Mouse (Mus musculus): ENCODE data around the gene Dpt. TPM values are rescaled to one million over a fixed set of nuclear protein-coding genes. Genes with fewer than 3 reads are reported as not detected.

The Dpt gene
- 0.57 and 1.1 TPM in 2 replicates for polyA plus RNA-seq (2014; fragmentation: Nextera tagmentation; extraction: Ambion mirVana)

GRCm38 (mm10) chr1:164796471-164796870 is at the start of gene Dpt:
Dpt (plus strand) TSS chr1:164796644.
- Histone ChIP-seq H3K27me3 (replicated peaks; ENCODE audit: control insufficient read depth, insufficient read depth, low read length) (no peaks in the 10 kb centered on the region), H3K4me2 (ENCODE audit: low read length) (no peak within 1 kb of the TSS), H3K27ac (ENCODE audit: low read depth) (no peak within 1 kb of the TSS), H3K36me3 (ENCODE audit: control insufficient read depth, insufficient read depth, low read length) (no peaks in the 10 kb centered on the region), H3K9ac (ENCODE audit: low read length) (no peak within 1 kb of the TSS), H3K4me3 (ENCODE audit: low read depth, low read length) (no peak within 1 kb of the TSS), H3K9me3 (ENCODE audit: control insufficient read depth, low read length) (no peaks in the 10 kb centered on the region), H3K4me1 (replicated peaks; ENCODE audit: control insufficient read depth, insufficient read depth, low read length) (no peaks in the 10 kb centered on the region)
- ATAC-seq (replicated peaks; ENCODE audit: low FRiP score, low TSS enrichment, low read depth) = no peak
- WGBS = 74% methylated on average over 8 of the region's 8 CpGs
- DNase-seq (ENCODE audit: low spot score) = no peak

DNA sequence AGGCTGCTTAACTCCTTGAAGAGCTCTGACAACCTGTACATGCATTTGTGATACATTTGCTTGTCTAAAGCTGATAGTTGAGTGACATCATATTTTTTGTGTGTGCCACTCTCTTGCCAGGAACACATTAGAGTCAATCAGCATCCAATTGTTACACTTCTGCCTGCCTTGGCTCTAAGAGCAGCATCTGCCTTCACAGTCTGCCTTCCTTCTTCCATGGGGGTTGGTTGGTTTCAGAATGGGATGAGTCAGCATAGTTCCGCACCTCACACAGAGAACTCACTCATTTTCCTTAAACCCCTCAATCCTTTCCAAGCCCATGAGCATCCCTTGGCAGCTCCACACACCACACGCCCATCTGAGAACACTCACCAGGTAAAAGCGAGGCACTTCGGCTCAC is 42.7 kb upstream of the Dpt start:
- Histone ChIP-seq H3K4me1 (replicated peaks; ENCODE audit: control insufficient read depth, insufficient read depth, low read length) (no peaks in the 10 kb centered on the region), H3K4me3 (ENCODE audit: low read depth, low read length) (no peak overlapping the region), H3K4me2 (ENCODE audit: low read length) (no peak overlapping the region), H3K9me3 (ENCODE audit: control insufficient read depth, low read length) (no peaks in the 10 kb centered on the region), H3K36me3 (ENCODE audit: control insufficient read depth, insufficient read depth, low read length) (no peaks in the 10 kb centered on the region), H3K27me3 (replicated peaks; ENCODE audit: control insufficient read depth, insufficient read depth, low read length) (no peaks in the 10 kb centered on the region), H3K9ac (ENCODE audit: low read length) (no peak overlapping the region), H3K27ac (ENCODE audit: low read depth) (no peak overlapping the region)
- no peak for ATAC-seq (replicated peaks; ENCODE audit: low FRiP score, low TSS enrichment, low read depth)
- 97% methylated on average over 4 of the region's 4 CpGs for WGBS
- DNase-seq (ENCODE audit: low spot score) = no peak

DNA sequence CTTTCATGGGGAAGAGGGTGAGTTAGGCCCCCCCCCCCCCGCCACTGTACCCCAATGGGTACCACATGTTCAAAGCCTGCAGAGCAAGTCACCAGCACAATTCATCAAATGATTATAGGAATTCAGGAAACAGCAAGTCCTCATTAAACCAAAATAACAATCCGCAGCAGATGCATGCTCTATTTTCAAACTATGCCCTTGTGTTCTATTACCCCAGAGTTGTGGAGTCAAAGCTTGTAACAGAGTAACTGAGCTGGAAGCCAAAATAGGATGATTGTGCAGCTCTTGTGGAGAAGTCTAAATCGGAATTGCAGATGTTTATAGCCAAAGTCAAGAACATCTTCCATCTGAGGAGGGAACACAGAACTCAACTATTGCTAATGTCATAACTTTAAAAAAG is 40.8 kb upstream of the Dpt start:
- no peaks in the 10 kb centered on the region for H3K27me3 ChIP-seq (replicated peaks; ENCODE audit: control insufficient read depth, insufficient read depth, low read length)
- no peak overlapping the region for H3K4me3 ChIP-seq (ENCODE audit: low read depth, low read length)
- H3K9me3 ChIP-seq (ENCODE audit: control insufficient read depth, low read length) = no peaks in the 10 kb centered on the region
- H3K9ac ChIP-seq (ENCODE audit: low read length) = no peak overlapping the region
- H3K27ac ChIP-seq (ENCODE audit: low read depth) = no peak overlapping the region
- 81% methylated on average over 3 of the region's 3 CpGs for WGBS
- H3K4me2 ChIP-seq (ENCODE audit: low read length) = no peak overlapping the region
- no peaks in the 10 kb centered on the region for H3K36me3 ChIP-seq (ENCODE audit: control insufficient read depth, insufficient read depth, low read length)
- ATAC-seq (replicated peaks; ENCODE audit: low FRiP score, low TSS enrichment, low read depth) = no peak
- H3K4me1 ChIP-seq (replicated peaks; ENCODE audit: control insufficient read depth, insufficient read depth, low read length) = no peaks in the 10 kb centered on the region
- no peak for DNase-seq (ENCODE audit: low spot score)

DNA sequence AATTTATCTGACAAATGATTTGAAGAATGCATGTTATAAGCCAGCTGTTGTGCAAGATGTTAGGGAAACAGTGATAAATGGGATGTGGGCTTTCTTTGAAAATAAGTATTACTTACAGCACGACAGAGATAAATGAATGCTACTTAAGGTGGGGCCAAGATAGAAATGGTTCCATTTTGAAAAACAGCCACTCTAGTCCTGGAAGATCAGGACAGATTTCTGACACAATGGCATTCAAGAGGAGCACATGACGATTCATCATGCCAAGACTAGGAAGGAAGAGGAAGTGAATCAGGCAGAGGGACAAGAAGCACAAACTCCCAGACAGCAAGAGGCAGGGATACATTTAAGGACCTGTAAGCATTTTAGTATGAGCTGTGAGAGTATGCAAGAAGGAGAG is 39.5 kb upstream of the Dpt start:
- H3K9me3 ChIP-seq (ENCODE audit: control insufficient read depth, low read length) = no peaks in the 10 kb centered on the region
- H3K27ac ChIP-seq (ENCODE audit: low read depth) = no peak overlapping the region
- no peak overlapping the region for H3K4me2 ChIP-seq (ENCODE audit: low read length)
- WGBS = 68% methylated on average over 2 of the region's 2 CpGs
- DNase-seq (ENCODE audit: low spot score) (no peak), ATAC-seq (replicated peaks; ENCODE audit: low FRiP score, low TSS enrichment, low read depth) (no peak)
- H3K36me3 ChIP-seq (ENCODE audit: control insufficient read depth, insufficient read depth, low read length) = no peaks in the 10 kb centered on the region
- no peaks in the 10 kb centered on the region for H3K4me1 ChIP-seq (replicated peaks; ENCODE audit: control insufficient read depth, insufficient read depth, low read length)
- no peak overlapping the region for H3K9ac ChIP-seq (ENCODE audit: low read length)
- H3K27me3 ChIP-seq (replicated peaks; ENCODE audit: control insufficient read depth, insufficient read depth, low read length) = no peaks in the 10 kb centered on the region
- no peak overlapping the region for H3K4me3 ChIP-seq (ENCODE audit: low read depth, low read length)

DNA sequence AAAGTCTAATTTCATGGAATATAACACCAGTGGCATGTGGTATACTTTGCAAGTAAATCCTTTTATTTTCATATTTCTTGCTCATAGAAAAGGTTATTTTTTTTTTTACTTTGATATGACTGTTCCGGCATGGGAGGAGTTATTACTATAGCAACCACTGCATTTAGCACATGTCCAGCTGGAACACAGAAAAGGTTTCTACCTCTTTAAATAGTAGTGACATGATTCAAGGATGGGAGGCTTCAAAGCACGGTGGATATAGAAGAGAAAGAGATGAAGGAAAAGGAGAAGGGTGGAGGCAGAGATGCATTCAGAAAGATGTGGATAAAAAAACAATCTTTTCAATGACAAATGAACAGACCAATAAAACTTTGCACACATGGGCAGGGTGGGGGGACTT is 38.0 kb upstream of the Dpt start:
- Histone ChIP-seq H3K4me3 (ENCODE audit: low read depth, low read length) (no peak overlapping the region), H3K4me1 (replicated peaks; ENCODE audit: control insufficient read depth, insufficient read depth, low read length) (no peaks in the 10 kb centered on the region), H3K9me3 (ENCODE audit: control insufficient read depth, low read length) (no peaks in the 10 kb centered on the region), H3K27me3 (replicated peaks; ENCODE audit: control insufficient read depth, insufficient read depth, low read length) (no peaks in the 10 kb centered on the region), H3K36me3 (ENCODE audit: control insufficient read depth, insufficient read depth, low read length) (no peaks in the 10 kb centered on the region), H3K27ac (ENCODE audit: low read depth) (no peak overlapping the region), H3K4me2 (ENCODE audit: low read length) (no peak overlapping the region), H3K9ac (ENCODE audit: low read length) (no peak overlapping the region)
- 70% methylated on average over 2 of the region's 2 CpGs for WGBS
- DNase-seq (ENCODE audit: low spot score) = no peak
- ATAC-seq (replicated peaks; ENCODE audit: low FRiP score, low TSS enrichment, low read depth) = no peak

- Histone ChIP-seq H3K9ac (ENCODE audit: low read length) (no peak overlapping the region), H3K27ac (ENCODE audit: low read depth) (no peak overlapping the region), H3K27me3 (replicated peaks; ENCODE audit: control insufficient read depth, insufficient read depth, low read length) (no peaks in the 10 kb centered on the region), H3K4me3 (ENCODE audit: low read depth, low read length) (no peak overlapping the region), H3K36me3 (ENCODE audit: control insufficient read depth, insufficient read depth, low read length) (no peaks in the 10 kb centered on the region), H3K4me2 (ENCODE audit: low read length) (no peak overlapping the region), H3K4me1 (replicated peaks; ENCODE audit: control insufficient read depth, insufficient read depth, low read length) (no peaks in the 10 kb centered on the region), H3K9me3 (ENCODE audit: control insufficient read depth, low read length) (no peaks in the 10 kb centered on the region)
- 57% methylated on average over 2 of the region's 2 CpGs for WGBS
- no peak for DNase-seq (ENCODE audit: low spot score)
- ATAC-seq (replicated peaks; ENCODE audit: low FRiP score, low TSS enrichment, low read depth) = no peak
These were observed 34.2 kb upstream of the Dpt start for GRCm38 (mm10) chr1:164762276-164762675.

DNA sequence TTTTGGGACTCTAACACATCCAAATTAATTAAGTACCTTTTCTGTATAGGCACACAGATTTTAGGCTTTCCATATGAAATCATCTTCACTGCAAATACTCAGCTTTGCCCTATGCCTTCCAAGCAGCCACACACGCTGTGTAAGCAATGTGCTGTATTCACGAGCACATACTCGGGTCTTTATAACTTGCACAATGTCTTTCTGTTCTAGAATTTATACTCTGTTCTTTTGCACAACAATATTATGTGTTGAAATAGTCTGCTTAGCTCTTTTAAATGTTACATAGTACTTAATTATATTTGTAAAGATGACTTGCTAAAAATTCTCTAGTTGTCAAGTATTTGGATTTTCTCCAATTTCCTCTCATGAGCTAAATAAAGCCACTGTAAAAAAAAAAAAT is 29.8 kb upstream of the Dpt start:
- 78% methylated on average over 3 of the region's 3 CpGs for WGBS
- H3K9me3 ChIP-seq (ENCODE audit: control insufficient read depth, low read length) = no peaks in the 10 kb centered on the region
- no peaks in the 10 kb centered on the region for H3K4me1 ChIP-seq (replicated peaks; ENCODE audit: control insufficient read depth, insufficient read depth, low read length)
- no peaks in the 10 kb centered on the region for H3K27me3 ChIP-seq (replicated peaks; ENCODE audit: control insufficient read depth, insufficient read depth, low read length)
- H3K36me3 ChIP-seq (ENCODE audit: control insufficient read depth, insufficient read depth, low read length) = no peaks in the 10 kb centered on the region
- DNase-seq (ENCODE audit: low spot score) (no peak), ATAC-seq (replicated peaks; ENCODE audit: low FRiP score, low TSS enrichment, low read depth) (no peak)
- H3K4me3 ChIP-seq (ENCODE audit: low read depth, low read length) = no peak overlapping the region
- no peak overlapping the region for H3K9ac ChIP-seq (ENCODE audit: low read length)
- no peak overlapping the region for H3K27ac ChIP-seq (ENCODE audit: low read depth)
- no peak overlapping the region for H3K4me2 ChIP-seq (ENCODE audit: low read length)

DNA sequence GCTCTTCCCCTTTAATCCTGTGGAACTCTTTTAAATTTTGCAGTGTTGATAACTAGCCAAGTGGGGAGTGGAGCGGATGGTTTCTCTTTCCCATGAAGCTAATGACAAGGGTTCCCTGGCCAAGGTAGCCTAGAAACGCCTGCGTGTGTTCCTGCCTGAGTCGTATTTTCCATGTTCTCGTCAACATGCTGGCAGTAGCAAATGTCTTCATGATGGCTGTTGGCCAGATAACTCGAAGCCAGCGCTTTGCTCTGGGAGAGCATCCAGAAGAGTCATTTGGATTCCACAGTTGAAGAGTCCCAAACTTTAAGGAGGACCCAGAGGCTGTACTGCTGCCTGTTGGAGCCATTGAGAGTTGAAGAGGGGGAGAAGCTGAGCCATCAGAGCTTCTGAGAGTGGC is 25.8 kb upstream of the Dpt start:
- no peak for ATAC-seq (replicated peaks; ENCODE audit: low FRiP score, low TSS enrichment, low read depth)

GRCm38 (mm10) chr1:164780851-164781510 is 15.5 kb upstream of the Dpt start:
- H3K27me3 ChIP-seq (replicated peaks; ENCODE audit: control insufficient read depth, insufficient read depth, low read length) = no peaks in the 10 kb centered on the region
- H3K9ac ChIP-seq (ENCODE audit: low read length) = no peak overlapping the region
- ATAC-seq (replicated peaks; ENCODE audit: low FRiP score, low TSS enrichment, low read depth) (no peak), DNase-seq (ENCODE audit: low spot score) (no peak)
- H3K36me3 ChIP-seq (ENCODE audit: control insufficient read depth, insufficient read depth, low read length) = no peaks in the 10 kb centered on the region
- H3K4me2 ChIP-seq (ENCODE audit: low read length) = no peak overlapping the region
- H3K9me3 ChIP-seq (ENCODE audit: control insufficient read depth, low read length) = no peaks in the 10 kb centered on the region
- no peak overlapping the region for H3K4me3 ChIP-seq (ENCODE audit: low read depth, low read length)
- no peak overlapping the region for H3K27ac ChIP-seq (ENCODE audit: low read depth)
- 0 out of 2 replicates have a peak, but pooled peaks cover 2% of the 10 kb centered on the region for H3K4me1 ChIP-seq (replicated peaks; ENCODE audit: control insufficient read depth, insufficient read depth, low read length)
- 56% methylated on average over 7 of the region's 7 CpGs for WGBS

More for the DNA sequence above, 25.8 kb upstream of the Dpt start:
- DNase-seq (ENCODE audit: low spot score) = no peak
- Histone ChIP-seq H3K36me3 (ENCODE audit: control insufficient read depth, insufficient read depth, low read length) (no peaks in the 10 kb centered on the region), H3K4me2 (ENCODE audit: low read length) (no peak overlapping the region), H3K4me3 (ENCODE audit: low read depth, low read length) (no peak overlapping the region), H3K9ac (ENCODE audit: low read length) (no peak overlapping the region), H3K27me3 (replicated peaks; ENCODE audit: control insufficient read depth, insufficient read depth, low read length) (no peaks in the 10 kb centered on the region), H3K9me3 (ENCODE audit: control insufficient read depth, low read length) (peaks cover 6% of the 10 kb centered on the region; the same call in 1 of the 2 replicates), H3K27ac (ENCODE audit: low read depth) (no peak overlapping the region), H3K4me1 (replicated peaks; ENCODE audit: control insufficient read depth, insufficient read depth, low read length) (no peaks in the 10 kb centered on the region)
- WGBS = 59% methylated on average over 7 of the region's 7 CpGs

Measured in intestine, embryonic 14.5 days (tissue).